Mouse (Mus musculus): Measurements from ENCODE around the gene Alk.

DNA sequence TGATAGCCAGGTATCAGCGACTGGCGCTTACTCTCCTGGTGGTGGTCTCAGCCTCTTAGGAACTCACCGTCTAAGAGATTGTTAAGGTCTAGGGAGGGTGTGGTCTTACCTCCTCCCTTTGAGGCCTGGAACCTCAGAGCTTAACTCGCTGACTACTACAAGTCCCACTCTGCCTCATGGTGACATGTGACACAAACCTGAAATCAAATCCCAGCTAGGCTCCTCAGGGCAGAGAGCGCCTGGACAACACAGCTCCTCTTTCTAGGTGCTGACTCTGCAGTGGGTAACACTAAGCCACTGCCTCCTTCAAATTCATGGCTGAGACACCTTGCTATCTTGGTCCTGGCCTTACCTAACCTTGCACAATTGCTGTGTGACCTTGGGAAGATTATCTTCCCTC lies 689.5 kb downstream of the Alk start:
- TF ChIP-seq POLR2A (IDR thresholded peaks at IDR 0.05; ENCODE audit: extremely low read depth, insufficient read depth, low read length) (no peak), CTCF (IDR thresholded peaks at IDR 0.05; ENCODE audit: low read depth, low read length) (no peak)
